Mouse (Mus musculus) E14TG2a.4 (cell line): ENCODE measurements around the gene Arl15.

Experiments used
- CTCF ChIP-seq: conservative IDR thresholded peaks from 2 replicates; pipeline ENCODE4 v1.5.1; 2014; ENCODE audit warnings: low read length
- NANOG ChIP-seq: IDR thresholded peaks from 2 replicates; pipeline ENCODE4 v1.6.1; 2014; ENCODE audit warnings: borderline replicate concordance, low read length, mixed read lengths
- POU5F1 ChIP-seq: IDR thresholded peaks from 2 replicates; pipeline ENCODE4 v1.6.1; 2014; ENCODE audit warnings: low read length, borderline replicate concordance

DNA sequence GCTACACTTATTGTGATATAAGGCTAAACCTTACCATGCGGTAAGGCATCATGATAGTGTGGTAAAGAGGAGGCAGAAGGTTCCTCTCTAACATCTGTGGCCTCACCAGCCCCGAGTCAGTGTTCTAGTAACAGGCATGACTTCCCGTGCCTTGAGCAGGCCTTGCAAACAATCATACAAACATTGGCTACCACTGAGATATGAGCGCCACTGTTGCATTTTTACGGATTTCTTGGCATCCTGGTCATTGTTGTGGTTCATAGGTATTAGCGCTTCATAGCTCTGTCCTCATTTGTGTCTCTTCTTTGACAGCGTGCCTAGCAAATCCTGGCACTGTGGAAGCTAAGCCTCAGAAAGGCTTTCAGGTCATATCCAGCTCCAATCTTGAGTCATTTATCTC lies 24.7 kb downstream of the Arl15 start:
- no peak for TF ChIP-seq CTCF
- TF ChIP-seq POU5F1 = no peak
- TF ChIP-seq NANOG = no peak
